Mouse (Mus musculus) bone marrow, adult 2 months (tissue): Measurements from ENCODE around the gene Tet3.

Experiments used
- CTCF ChIP-seq: fragments of 200-500 bp; IDR thresholded peaks from 2 replicates; pipeline ENCODE4 v1.5.1; 2011; ENCODE audit warnings: low read length, control low read depth; ENCODE audit not compliant: control insufficient read depth, insufficient read depth
- POLR2A ChIP-seq: fragments of 200-500 bp; IDR thresholded peaks from 2 replicates; pipeline ENCODE4 v1.6.1; 2011; ENCODE audit warnings: low read depth, mild to moderate bottlenecking, control low read depth, low read length, borderline replicate concordance; ENCODE audit not compliant: control insufficient read depth

GRCm38 (mm10) chr6:83325525-83326393, 133.1 kb downstream of the Tet3 start, which contains the start of the genes Mthfd2 and Mob1a:
- TF ChIP-seq CTCF: no peak
- TF ChIP-seq POLR2A: peak; percentile 98
